Mouse (Mus musculus) ES-Bruce4 (cell line): ENCODE results near the gene Kirrel3. TPM values are rescaled to one million over a fixed set of nuclear protein-coding genes. Genes with fewer than 3 reads are reported as not detected.

Source experiments
- H3K27ac ChIP-seq: 2 replicates; pipeline ENCODE4 v1.5.1; 2012; ENCODE audit warnings: low read length, inconsistent platforms; ENCODE audit not compliant: insufficient read depth
- H3K27me3 ChIP-seq: 2 replicates; pipeline ENCODE4 v1.6.1; 2012; ENCODE audit warnings: mild to moderate bottlenecking, low read length, inconsistent platforms; ENCODE audit not compliant: control insufficient read depth, poor library complexity, insufficient read depth, severe bottlenecking
- H3K36me3 ChIP-seq: 2 replicates; pipeline ENCODE4 v1.6.1; 2012; ENCODE audit warnings: inconsistent platforms, mild to moderate bottlenecking, low read length, moderate library complexity; ENCODE audit not compliant: control insufficient read depth, poor library complexity, insufficient read depth, severe bottlenecking
- H3K4me1 ChIP-seq: one replicate; pipeline ENCODE4 v1.8.1; 2011; ENCODE audit warnings: low read length; ENCODE audit not compliant: control insufficient read depth, insufficient read depth
- H3K4me3 ChIP-seq: 2 replicates; pipeline ENCODE4 v1.5.1; 2011; ENCODE audit warnings: low read depth, mild to moderate bottlenecking, low read length
- H3K9ac ChIP-seq: 2 replicates; pipeline ENCODE4 v1.6.1; 2012; ENCODE audit warnings: low read depth, mild to moderate bottlenecking, inconsistent platforms; ENCODE audit not compliant: poor library complexity, severe bottlenecking
- H3K9me3 ChIP-seq: replicated peaks from 2 replicates; pipeline ENCODE4 v1.6.1; 2012; ENCODE audit warnings: mild to moderate bottlenecking, low read length, inconsistent platforms; ENCODE audit not compliant: control insufficient read depth, poor library complexity, insufficient read depth, severe bottlenecking
- CTCF ChIP-seq: IDR thresholded peaks from one replicate; pipeline ENCODE4 v1.8.1; 2011; ENCODE audit warnings: low read depth, low read length
- EP300 ChIP-seq: IDR thresholded peaks from 2 replicates; pipeline ENCODE4 v1.6.1; 2011; ENCODE audit warnings: low read depth, low read length; ENCODE audit not compliant: insufficient read depth
- POLR2A ChIP-seq: IDR thresholded peaks from one replicate; pipeline ENCODE4 v1.8.1; 2011; ENCODE audit warnings: low read length; ENCODE audit not compliant: insufficient read depth
- polyA plus RNA-seq: library from polyadenylated mRNA; stranded (reverse); fragments of >200 nt; gene quantifications from 2 replicates; pipeline ENCODE4 v1.2.4, GENCODE M21; 2011; ENCODE audit warnings: low read depth; ENCODE audit not compliant: missing spikeins, insufficient read depth, insufficient read length

Gene Kirrel3
- polyA plus RNA-seq, 1 experiment, result 0.52 TPM

DNA sequence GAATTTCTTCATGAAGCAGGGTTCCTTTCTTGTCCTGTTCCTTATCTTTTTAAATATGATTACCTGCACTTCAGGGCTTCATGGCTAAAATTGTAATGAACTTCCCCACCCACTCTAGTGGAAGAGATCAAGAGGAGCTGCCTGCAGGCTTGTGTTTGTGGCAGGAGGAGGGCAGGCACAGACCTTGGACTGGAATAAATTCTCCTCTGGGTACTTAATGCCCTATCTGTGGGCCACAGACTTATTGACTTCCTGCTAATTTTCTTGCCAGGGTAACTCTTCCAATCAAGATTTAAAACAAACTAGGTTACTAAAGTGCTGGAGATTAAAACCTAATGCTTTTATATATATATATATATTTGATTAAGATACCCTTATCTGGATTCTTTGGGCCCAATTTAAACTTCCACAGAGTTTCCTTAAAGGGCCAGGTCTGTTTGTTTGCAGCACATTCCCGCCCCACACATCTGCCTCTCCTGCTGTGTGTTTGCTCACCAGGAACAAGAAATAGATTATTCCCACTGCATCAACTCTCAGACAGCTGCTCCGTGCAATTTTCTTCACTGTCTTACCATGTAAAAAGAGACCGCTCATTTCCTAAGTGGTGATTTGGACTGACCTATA, 229.4 kb downstream of the Kirrel3 start:
- Histone ChIP-seq H3K27ac (no peak overlapping the region), H3K4me1 (no peaks in the 10 kb centered on the region), H3K9ac (no peak overlapping the region), H3K36me3 (no peaks in the 10 kb centered on the region), H3K27me3 (no peaks in the 10 kb centered on the region), H3K9me3 (no peaks in the 10 kb centered on the region), H3K4me3 (no peak overlapping the region)
- TF ChIP-seq POLR2A, result no peak
- no peak for TF ChIP-seq EP300
- no peak for TF ChIP-seq CTCF

DNA sequence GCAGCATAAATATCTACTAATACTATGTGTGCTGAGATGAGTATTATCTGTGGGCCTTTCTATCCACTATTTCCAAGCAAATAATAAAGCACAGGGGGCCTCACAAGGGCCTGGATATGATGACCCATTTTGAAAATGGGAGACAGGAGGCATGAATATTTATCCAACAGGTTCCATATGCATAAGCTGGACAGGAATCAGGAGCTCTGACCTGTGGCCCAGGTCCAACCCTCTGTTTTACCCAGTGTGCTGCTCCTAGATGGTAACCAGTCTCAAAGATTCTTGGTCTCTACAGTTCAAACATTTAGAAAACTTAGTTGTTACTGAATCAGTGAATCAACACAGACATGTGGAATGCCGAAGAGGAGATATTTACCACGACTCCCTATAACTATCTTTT, 230.8 kb downstream of the Kirrel3 start:
- H3K4me3 ChIP-seq, result no peak overlapping the region

DNA sequence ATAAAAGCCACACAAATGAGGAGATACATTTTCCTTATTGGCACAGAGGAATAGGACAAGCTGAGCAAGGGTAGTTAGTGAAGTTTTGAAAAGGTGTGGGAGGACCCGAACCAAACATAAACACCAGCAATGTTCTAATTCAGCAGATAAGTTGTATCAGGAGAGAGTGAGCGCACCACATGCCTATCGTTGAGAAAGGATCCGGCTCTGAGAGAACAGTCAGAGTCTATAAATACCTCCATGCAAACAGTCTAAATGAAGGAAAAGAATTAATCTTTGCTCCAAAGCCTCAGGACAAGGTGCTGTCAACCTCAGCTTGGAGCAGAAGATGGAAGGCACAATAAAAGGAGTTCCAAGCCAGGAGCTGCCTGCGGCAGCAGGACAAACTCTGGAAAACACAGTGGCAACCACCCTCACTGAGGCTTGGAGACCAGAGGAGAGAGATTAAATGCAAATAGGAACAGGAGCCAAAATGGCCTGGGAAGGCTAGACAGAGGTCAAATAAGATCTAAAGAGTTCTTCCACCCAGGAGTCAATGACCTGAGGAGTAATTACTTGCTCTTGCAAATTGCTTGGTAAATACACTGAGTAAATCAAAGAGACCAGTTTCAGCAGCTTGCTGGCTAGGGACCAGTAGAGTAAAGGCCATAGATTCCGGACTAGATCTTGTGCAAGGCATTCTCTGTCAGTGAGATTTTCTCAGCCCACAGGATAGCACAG, 235.9 kb downstream of the Kirrel3 start:
- H3K4me1 ChIP-seq, result no peaks in the 10 kb centered on the region
- no peak overlapping the region for H3K9ac ChIP-seq
- no peak overlapping the region for H3K27ac ChIP-seq
- H3K9me3 ChIP-seq, result no peaks in the 10 kb centered on the region
- no peaks in the 10 kb centered on the region for H3K36me3 ChIP-seq
- H3K4me3 ChIP-seq, result no peak overlapping the region
- TF ChIP-seq CTCF (no peak), EP300 (no peak), POLR2A (no peak)
- H3K27me3 ChIP-seq, result no peaks in the 10 kb centered on the region

More for the DNA sequence above, 230.8 kb downstream of the Kirrel3 start:
- H3K27me3 ChIP-seq, result no peaks in the 10 kb centered on the region
- H3K4me1 ChIP-seq, result no peaks in the 10 kb centered on the region
- no peak overlapping the region for H3K9ac ChIP-seq
- no peak for TF ChIP-seq POLR2A
- TF ChIP-seq CTCF, result no peak
- no peak for TF ChIP-seq EP300
- no peaks in the 10 kb centered on the region for H3K36me3 ChIP-seq
- no peaks in the 10 kb centered on the region for H3K9me3 ChIP-seq
- H3K27ac ChIP-seq, result no peak overlapping the region

DNA sequence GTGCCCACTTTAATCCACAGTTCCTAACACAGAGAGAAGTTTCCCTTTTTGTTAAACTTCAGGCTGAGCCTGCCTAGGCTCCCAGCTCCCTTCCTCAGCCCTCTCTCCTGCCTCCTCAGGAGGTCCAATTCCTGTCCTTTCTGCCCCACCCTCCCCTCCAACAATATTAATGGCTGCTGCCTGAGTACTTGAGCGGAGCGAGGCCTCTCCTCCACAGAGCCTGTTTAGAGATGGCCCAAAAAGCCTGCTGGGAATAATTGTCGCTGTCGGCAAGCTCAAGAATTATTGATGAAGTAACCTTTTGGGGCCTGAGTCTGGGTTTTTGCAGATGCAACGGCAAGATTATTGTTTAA, 236.5 kb downstream of the Kirrel3 start:
- H3K9ac ChIP-seq, result no peak overlapping the region
- H3K4me3 ChIP-seq, result no peak overlapping the region
- no peaks in the 10 kb centered on the region for H3K4me1 ChIP-seq
- TF ChIP-seq EP300 (no peak), POLR2A (no peak), CTCF (no peak)
- no peaks in the 10 kb centered on the region for H3K9me3 ChIP-seq
- H3K27me3 ChIP-seq, result no peaks in the 10 kb centered on the region
- no peaks in the 10 kb centered on the region for H3K36me3 ChIP-seq
- H3K27ac ChIP-seq, result no peak overlapping the region

DNA sequence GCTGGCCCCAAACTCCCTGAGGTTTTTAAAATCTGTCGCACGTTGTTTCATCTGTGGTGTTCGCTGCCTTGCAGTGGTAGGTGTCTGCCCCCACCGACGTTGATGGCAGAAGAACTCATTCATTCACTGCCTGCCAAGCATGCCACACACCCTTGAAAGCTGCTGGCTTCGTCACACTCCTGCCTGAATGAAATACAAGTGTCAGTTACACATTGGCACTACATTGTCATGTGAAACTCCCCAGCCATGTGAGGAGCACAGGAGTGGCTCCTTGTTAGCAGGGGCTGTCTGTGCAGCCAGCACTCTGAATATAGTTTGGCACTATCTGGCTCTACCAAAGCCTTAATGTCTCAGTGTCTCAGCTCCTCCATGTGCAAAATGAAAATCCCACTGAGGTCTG, 246.8 kb downstream of the Kirrel3 start:
- Histone ChIP-seq H3K36me3 (no peaks in the 10 kb centered on the region), H3K27me3 (no peaks in the 10 kb centered on the region), H3K4me1 (no peaks in the 10 kb centered on the region), H3K4me3 (no peak overlapping the region), H3K27ac (no peak overlapping the region), H3K9me3 (no peaks in the 10 kb centered on the region), H3K9ac (no peak overlapping the region)
- no peak for TF ChIP-seq EP300
- TF ChIP-seq POLR2A, result no peak
- TF ChIP-seq CTCF, result no peak

DNA sequence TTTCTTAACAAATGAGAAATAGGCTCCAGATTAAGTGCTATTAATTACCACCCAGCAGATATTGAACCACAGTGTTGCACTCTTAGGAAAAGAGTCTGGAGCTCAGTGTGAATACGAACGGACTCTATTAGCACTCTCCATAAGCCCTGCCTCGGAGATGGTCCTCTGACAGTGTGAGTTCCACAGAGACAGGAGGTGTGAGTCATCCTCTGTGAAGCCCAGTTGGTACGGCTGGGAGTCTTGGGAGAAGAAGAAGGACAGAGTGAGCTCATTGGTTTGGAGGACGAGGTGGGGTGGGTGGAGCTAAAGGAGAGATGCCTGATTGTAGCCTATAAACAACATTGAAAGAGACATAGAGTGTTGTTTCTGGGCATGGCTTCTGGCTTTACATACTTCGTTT, 247.9 kb downstream of the Kirrel3 start:
- TF ChIP-seq EP300 (no peak), POLR2A (no peak), CTCF (no peak)
- H3K4me1 ChIP-seq, result no peaks in the 10 kb centered on the region
- H3K27ac ChIP-seq, result no peak overlapping the region
- H3K9me3 ChIP-seq, result no peaks in the 10 kb centered on the region
- no peaks in the 10 kb centered on the region for H3K27me3 ChIP-seq
- no peak overlapping the region for H3K4me3 ChIP-seq
- H3K9ac ChIP-seq, result no peak overlapping the region
- no peaks in the 10 kb centered on the region for H3K36me3 ChIP-seq
